Mouse (Mus musculus) thymus, adult 2 months (tissue): ENCODE results near the gene Map3k5. TPM values are rescaled to one million over a fixed set of nuclear protein-coding genes. Genes with fewer than 3 reads are reported as not detected.

Experiments used
- DNase-seq: peaks from one replicate; pipeline ENCODE4 v3.0.0; 2021
- H3K27ac ChIP-seq: fragments of 200-500 bp; 2 replicates; pipeline ENCODE4 v1.5.1; 2012; ENCODE audit warnings: low read length, control low read depth; ENCODE audit not compliant: control insufficient read depth, insufficient read depth
- H3K27me3 ChIP-seq: fragments of 200-500 bp; 2 replicates; pipeline ENCODE4 v1.6.1; 2012; ENCODE audit warnings: mild to moderate bottlenecking, low read length, moderate library complexity, mixed read lengths; ENCODE audit not compliant: control insufficient read depth, insufficient read depth
- H3K36me3 ChIP-seq: fragments of 200-500 bp; 2 replicates; pipeline ENCODE4 v1.6.1; 2012; ENCODE audit warnings: mild to moderate bottlenecking, low read length, moderate library complexity; ENCODE audit not compliant: control insufficient read depth, insufficient read depth
- H3K4me1 ChIP-seq: fragments of 200-500 bp; replicated peaks from 2 replicates; pipeline ENCODE4 v1.6.1; 2012; ENCODE audit warnings: low read length; ENCODE audit not compliant: control insufficient read depth, insufficient read depth
- H3K4me3 ChIP-seq: fragments of 200-500 bp; 2 replicates; pipeline ENCODE4 v1.5.1; 2012; ENCODE audit warnings: mild to moderate bottlenecking, low read length, control low read depth, moderate library complexity; ENCODE audit not compliant: control insufficient read depth, insufficient read depth
- CTCF ChIP-seq: fragments of 200-500 bp; IDR thresholded peaks from 2 replicates; pipeline ENCODE4 v1.5.1; 2012; ENCODE audit warnings: mild to moderate bottlenecking, control low read depth, low read length, moderate library complexity, borderline replicate concordance; ENCODE audit not compliant: control insufficient read depth, poor library complexity, insufficient read depth; ENCODE audit errors: extremely low read depth
- POLR2A ChIP-seq: fragments of 200-500 bp; IDR thresholded peaks from 2 replicates; pipeline ENCODE4 v1.6.1; 2012; ENCODE audit warnings: mild to moderate bottlenecking, low read length, control low read depth, moderate library complexity; ENCODE audit not compliant: control insufficient read depth, poor library complexity, insufficient read depth; ENCODE audit errors: extremely low read depth
- WGBS: fragments of 180-500 bp; shearing (Covaris S2); methylation state at CpG from one replicate; pipeline ENCODE4 v1.1.7; 2018; 5-methylcytosine and 5-hydroxymethylcytosine counted together
- polyA plus RNA-seq: library from polyadenylated mRNA; depleted of rRNA; stranded (reverse); fragments of >200 nt; gene quantifications from 2 replicates; pipeline ENCODE4 v1.2.3, GENCODE M21; 2012

Map3k5 gene
- polyA plus RNA-seq, 1 experiment: 3.5 TPM

GRCm38 (mm10) chr10:20152131-20152530 is 217.9 kb downstream of the Map3k5 start:
- peaks cover 10% of the 10 kb centered on the region for H3K27me3 ChIP-seq
- 86% methylated on average over 1 of the region's 1 CpGs for WGBS
- DNase-seq: no peak
- no peaks in the 10 kb centered on the region for H3K36me3 ChIP-seq
- TF ChIP-seq POLR2A (no peak), CTCF (no peak)
- no peak overlapping the region for H3K27ac ChIP-seq
- peaks cover 12% of the 10 kb centered on the region for H3K4me1 ChIP-seq
- H3K4me3 ChIP-seq: no peak overlapping the region

- DNase-seq: no peak
- Histone ChIP-seq H3K4me1 (peaks cover 9% of the 10 kb centered on the region), H3K27me3 (peaks cover 3% of the 10 kb centered on the region), H3K36me3 (no peaks in the 10 kb centered on the region), H3K4me3 (no peak overlapping the region), H3K27ac (no peak overlapping the region)
- TF ChIP-seq POLR2A (no peak), CTCF (no peak)
- WGBS: 70% methylated on average over 2 of the region's 2 CpGs
These were observed 219.2 kb downstream of the Map3k5 start for GRCm38 (mm10) chr10:20153507-20153906.

GRCm38 (mm10) chr10:20155401-20155800 is 221.1 kb downstream of the Map3k5 start:
- 71% methylated on average over 7 of the region's 7 CpGs for WGBS

GRCm38 (mm10) chr10:20157021-20157726 is 222.9 kb downstream of the Map3k5 start:
- Histone ChIP-seq H3K4me1 (no peaks in the 10 kb centered on the region), H3K4me3 (no peak overlapping the region), H3K27ac (no peak overlapping the region), H3K36me3 (no peaks in the 10 kb centered on the region), H3K27me3 (no peaks in the 10 kb centered on the region)
- WGBS: 77% methylated on average over 8 of the region's 8 CpGs
- no peak for DNase-seq
- TF ChIP-seq POLR2A (no peak), CTCF (no peak)

More at GRCm38 (mm10) chr10:20155401-20155800, 221.1 kb downstream of the Map3k5 start:
- Histone ChIP-seq H3K4me3 (no peak overlapping the region), H3K27ac (no peak overlapping the region), H3K27me3 (no peaks in the 10 kb centered on the region), H3K36me3 (no peaks in the 10 kb centered on the region), H3K4me1 (no peaks in the 10 kb centered on the region)
- TF ChIP-seq POLR2A (no peak), CTCF (no peak)
- DNase-seq: no peak

GRCm38 (mm10) chr10:20158756-20159155 is 224.5 kb downstream of the Map3k5 start:
- H3K4me3 ChIP-seq: no peak overlapping the region
- no peaks in the 10 kb centered on the region for H3K27me3 ChIP-seq
- no peak for DNase-seq
- no peak overlapping the region for H3K27ac ChIP-seq
- H3K36me3 ChIP-seq: no peaks in the 10 kb centered on the region
- TF ChIP-seq POLR2A: no peak
- TF ChIP-seq CTCF: no peak
- 76% methylated on average over 4 of the region's 4 CpGs for WGBS
- no peaks in the 10 kb centered on the region for H3K4me1 ChIP-seq

- no peak overlapping the region for H3K27ac ChIP-seq
- no peaks in the 10 kb centered on the region for H3K36me3 ChIP-seq
- 97% methylated on average over 5 of the region's 5 CpGs for WGBS
- DNase-seq: no peak
- H3K4me3 ChIP-seq: no peak overlapping the region
- no peaks in the 10 kb centered on the region for H3K4me1 ChIP-seq
- TF ChIP-seq POLR2A: no peak
- no peak for TF ChIP-seq CTCF
- H3K27me3 ChIP-seq: no peaks in the 10 kb centered on the region
These were observed 225.0 kb downstream of the Map3k5 start for GRCm38 (mm10) chr10:20159308-20159707.

GRCm38 (mm10) chr10:20160914-20161313 is 226.6 kb downstream of the Map3k5 start:
- H3K27ac ChIP-seq: no peak overlapping the region
- no peak for DNase-seq
- H3K27me3 ChIP-seq: no peaks in the 10 kb centered on the region
- 88% methylated on average over 8 of the region's 8 CpGs for WGBS
- no peaks in the 10 kb centered on the region for H3K4me1 ChIP-seq
- no peak for TF ChIP-seq CTCF
- no peak for TF ChIP-seq POLR2A
- H3K36me3 ChIP-seq: no peaks in the 10 kb centered on the region
- no peak overlapping the region for H3K4me3 ChIP-seq
